Mouse (Mus musculus) 3T3-L1 (cell line): Measurements from ENCODE around the gene Olfr1101.

Experiments used
- DNase-seq: peaks from one replicate; pipeline ENCODE4 v3.0.0-alpha.2; 2015; ENCODE audit warnings: low read depth, low spot score

Gene Olfr1101

DNA sequence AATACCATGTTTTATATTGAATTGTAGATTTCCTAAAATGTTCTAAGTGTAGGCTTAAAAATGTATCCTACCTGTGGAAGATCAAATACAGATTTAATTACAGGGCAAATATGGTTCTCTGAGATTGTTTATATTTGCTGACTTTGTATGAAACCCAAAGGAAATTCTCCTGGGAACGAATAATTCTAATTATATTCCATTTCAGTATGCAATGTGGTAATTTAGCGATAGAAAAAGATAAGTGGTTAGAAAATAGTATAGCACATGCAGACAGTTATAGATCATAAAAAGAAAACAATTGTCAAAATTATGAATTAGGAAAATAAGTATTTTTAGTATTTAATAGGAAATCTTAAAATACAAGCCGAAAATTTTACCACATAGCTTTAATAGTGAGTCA, at the start of gene Olfr1101:
TSS of gene Olfr1101 (minus strand) at position 101 of the 400 bp plus-strand sequence.
- DNase-seq = no peak

GRCm38 (mm10) chr2:87036431-87036830, 45.4 kb upstream of the Olfr1101 start, which contains the start of gene Olfr1105:
Gene Olfr1105, minus strand, starts transcription at chr2:87036531.
- DNase-seq = no peak

DNA sequence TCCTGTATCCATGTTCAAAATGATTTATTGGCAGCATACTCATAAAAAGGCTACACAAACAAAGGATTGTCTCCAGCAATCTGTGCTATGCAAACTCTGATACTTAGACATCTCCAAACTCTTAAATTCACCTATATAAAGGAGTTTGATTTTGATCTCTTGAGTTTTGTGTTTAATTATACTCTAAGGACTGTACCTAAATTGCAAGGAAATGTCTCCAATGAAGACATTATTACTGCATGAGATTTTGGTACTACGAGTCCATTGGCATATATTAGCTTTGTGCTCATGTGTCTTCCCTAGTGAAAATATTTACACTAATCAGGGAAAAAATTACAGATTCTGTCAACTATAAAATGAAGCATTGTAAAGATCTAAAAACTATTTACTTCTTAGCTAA, 36.0 kb upstream of the Olfr1101 start, which contains the start of gene Olfr1104:
TSS of gene Olfr1104 (minus strand) at position 101 of the 400 bp plus-strand sequence.
- DNase-seq = no peak

- no peak for DNase-seq
These were observed 7.1 kb upstream of the Olfr1101 start, which contains the start of gene Olfr1102 for GRCm38 (mm10) chr2:86998098-86998497. Gene Olfr1102, plus strand, starts transcription at chr2:86998398.

DNA sequence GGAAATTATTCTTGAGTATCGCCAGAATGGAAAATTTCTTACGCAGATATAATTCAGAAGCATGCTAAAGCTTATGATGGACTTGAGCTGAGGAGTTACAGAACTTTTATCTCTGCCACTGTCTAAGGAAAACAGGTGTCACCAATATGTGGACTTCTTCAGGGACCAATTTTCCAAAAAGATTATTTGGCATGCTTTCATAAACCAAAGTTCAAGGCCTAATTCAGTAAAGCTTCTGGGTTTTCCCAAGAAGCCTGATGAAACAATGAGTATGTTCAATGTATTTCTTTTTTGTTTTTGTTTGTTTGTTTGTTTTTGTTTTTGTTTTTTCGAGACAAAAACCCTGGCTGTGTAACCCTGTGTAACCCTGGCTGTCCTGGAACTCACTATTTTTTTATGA, 11.2 kb downstream of the Olfr1101 start, which contains the start of gene Olfr1100:
TSS of gene Olfr1100 (minus strand) at position 101 of the 400 bp plus-strand sequence.
- DNase-seq = no peak

- DNase-seq = no peak
These were observed 30.4 kb downstream of the Olfr1101 start, which contains the start of gene Olfr1099 for GRCm38 (mm10) chr2:86960593-86960992. Gene Olfr1099, minus strand, starts transcription at chr2:86960693.
